Mouse (Mus musculus) embryonic facial prominence, embryonic 10.5 days (tissue): ENCODE measurements around the gene Serpina5. TPM values are rescaled to one million over a fixed set of nuclear protein-coding genes. Genes with fewer than 3 reads are reported as not detected.
"Not testable (repeated sequence)": the region's sequence is repeated elsewhere in the genome, so short reads cannot be mapped to it uniquely, and the experiment has no call there.

Source experiments
- DNase-seq: peaks from one replicate; pipeline ENCODE4 v3.0.0-alpha.2; 2017; ENCODE audit warnings: low spot score
- H3K27ac ChIP-seq: fragments of 300-500 bp; sonication (generic); replicated peaks from 2 replicates; pipeline ENCODE4 v1.5.1; 2016; ENCODE audit warnings: mild to moderate bottlenecking
- H3K27me3 ChIP-seq: fragments of 300-500 bp; sonication (generic); replicated peaks from 2 replicates; pipeline ENCODE4 v1.6.1; 2016; ENCODE audit warnings: low read depth, mild to moderate bottlenecking; ENCODE audit not compliant: poor library complexity, severe bottlenecking
- H3K36me3 ChIP-seq: fragments of 300-500 bp; sonication (generic); replicated peaks from 2 replicates; pipeline ENCODE4 v1.6.1; 2016; ENCODE audit warnings: mild to moderate bottlenecking, moderate library complexity
- H3K4me1 ChIP-seq: fragments of 300-500 bp; sonication (generic); 2 replicates; pipeline ENCODE4 v1.6.1; 2016
- H3K4me3 ChIP-seq: fragments of 300-500 bp; sonication (generic); 2 replicates; pipeline ENCODE4 v1.5.1; 2016; ENCODE audit warnings: mild to moderate bottlenecking, moderate library complexity
- H3K9me3 ChIP-seq: fragments of 300-500 bp; sonication (generic); 2 replicates; pipeline ENCODE4 v1.6.1; 2016; ENCODE audit warnings: mild to moderate bottlenecking
- WGBS: fragments of 180-500 bp; shearing (Covaris S2); methylation state at CpG from one replicate; pipeline ENCODE4 v1.1.7; 2016; 5-methylcytosine and 5-hydroxymethylcytosine counted together
- polyA plus RNA-seq: library from polyadenylated mRNA; unstranded; fragments of >200 nt; fragmentation: Nextera tagmentation; extraction: Ambion mirVana; gene quantifications from 2 replicates; pipeline ENCODE4 v1.2.1, GENCODE M21; 2016

The Serpina5 gene
- polyA plus RNA-seq, 1 experiment from 2014 or later = not detected

GRCm38 (mm10) chr12:104090119-104090518 is 10.8 kb upstream of the Serpina5 start:
- H3K27me3 ChIP-seq = no peaks in the 10 kb centered on the region
- no peak for DNase-seq
- H3K36me3 ChIP-seq = no peaks in the 10 kb centered on the region
- no peaks in the 10 kb centered on the region for H3K4me1 ChIP-seq
- H3K4me3 ChIP-seq = no peak overlapping the region
- H3K9me3 ChIP-seq = 0 out of 2 replicates have a peak, but pooled peaks cover 2% of the 10 kb centered on the region
- H3K27ac ChIP-seq = no peak overlapping the region
- 79% methylated on average over 2 of the region's 2 CpGs for WGBS

DNA sequence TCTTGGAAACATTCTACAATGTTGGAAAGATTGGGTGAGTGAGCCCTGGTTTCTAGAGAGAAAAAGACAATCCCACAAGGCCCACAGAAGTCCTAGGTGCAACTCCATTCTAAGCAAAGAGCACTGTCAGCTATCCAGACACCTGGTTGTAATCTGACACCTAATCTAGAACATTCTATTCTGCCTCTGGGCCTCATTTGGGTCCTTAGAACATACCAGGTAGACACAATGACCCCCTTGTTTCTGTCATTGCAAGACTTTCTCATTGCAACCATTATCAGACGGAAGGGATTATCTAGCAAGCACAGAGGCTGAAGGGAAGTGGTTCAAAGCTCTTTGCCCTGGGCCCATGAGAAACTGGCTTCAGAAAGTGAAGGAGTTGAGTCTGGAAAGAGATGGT is 9.6 kb upstream of the Serpina5 start:
- H3K27ac ChIP-seq = no peak overlapping the region
- 0 out of 2 replicates have a peak, but pooled peaks cover 2% of the 10 kb centered on the region for H3K9me3 ChIP-seq
- no peak overlapping the region for H3K4me3 ChIP-seq
- no peaks in the 10 kb centered on the region for H3K4me1 ChIP-seq
- no peaks in the 10 kb centered on the region for H3K27me3 ChIP-seq
- WGBS = 74% methylated on average over 1 of the region's 1 CpGs
- no peaks in the 10 kb centered on the region for H3K36me3 ChIP-seq
- DNase-seq = no peak

DNA sequence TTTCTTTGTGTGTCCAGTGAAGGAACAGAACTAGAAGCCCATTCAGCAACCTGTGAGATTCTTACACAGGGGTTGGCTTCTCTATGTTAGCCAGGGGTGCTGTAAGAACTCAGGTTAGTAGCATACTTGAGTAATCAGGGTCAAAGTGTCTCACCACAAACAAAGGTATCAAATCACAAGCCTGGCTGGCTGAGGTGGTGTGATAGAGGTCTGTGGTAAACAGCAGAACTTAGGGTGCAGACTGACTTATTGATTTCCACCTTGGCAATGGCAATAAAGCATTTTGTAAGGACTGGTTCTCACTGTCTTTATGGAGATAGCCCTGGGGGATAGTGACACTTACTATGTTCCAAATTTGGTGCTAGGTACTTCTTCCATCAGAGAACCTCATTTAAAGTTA is 4.9 kb downstream of the Serpina5 start:
- Histone ChIP-seq H3K27ac (no peak overlapping the region), H3K27me3 (no peaks in the 10 kb centered on the region), H3K4me3 (no peak overlapping the region), H3K36me3 (no peaks in the 10 kb centered on the region), H3K9me3 (no peaks in the 10 kb centered on the region), H3K4me1 (no peaks in the 10 kb centered on the region)
- no peak for DNase-seq

DNA sequence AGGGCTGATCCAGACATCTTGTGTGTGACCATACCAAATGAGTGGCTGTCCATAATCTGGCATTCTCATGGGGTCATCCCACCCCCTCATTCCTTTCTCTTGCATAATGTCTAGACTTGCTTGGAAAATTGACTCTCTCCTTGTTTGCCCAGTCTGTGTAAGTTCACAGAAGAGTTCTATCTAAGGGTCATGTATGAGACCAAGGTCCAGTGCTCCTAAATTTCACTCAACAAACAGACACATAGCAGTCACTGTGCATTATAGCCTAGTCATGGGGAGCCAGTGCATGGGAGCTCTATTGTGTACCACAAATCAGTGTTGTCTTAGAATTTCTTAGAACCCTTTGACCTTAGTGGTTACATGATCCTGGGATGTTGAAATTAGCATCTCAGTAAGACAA is 6.0 kb downstream of the Serpina5 start:
- Histone ChIP-seq H3K27ac (no peak overlapping the region), H3K36me3 (no peaks in the 10 kb centered on the region), H3K9me3 (no peaks in the 10 kb centered on the region), H3K27me3 (no peaks in the 10 kb centered on the region), H3K4me3 (no peak overlapping the region), H3K4me1 (no peaks in the 10 kb centered on the region)
- no peak for DNase-seq

GRCm38 (mm10) chr12:104108507-104108906 is 7.6 kb downstream of the Serpina5 start:
- H3K4me1 ChIP-seq = no peaks in the 10 kb centered on the region
- 76% methylated on average over 2 of the region's 2 CpGs for WGBS
- no peaks in the 10 kb centered on the region for H3K9me3 ChIP-seq
- H3K4me3 ChIP-seq = no peak overlapping the region
- no peak for DNase-seq
- H3K27ac ChIP-seq = no peak overlapping the region
- no peaks in the 10 kb centered on the region for H3K27me3 ChIP-seq
- H3K36me3 ChIP-seq = no peaks in the 10 kb centered on the region

GRCm38 (mm10) chr12:104112333-104112732 is 11.4 kb downstream of the Serpina5 start, which contains the start of gene Serpina3a:
Serpina3a (plus strand) TSS chr12:104112724.
- DNase-seq, H3K9me3 ChIP-seq, H3K27me3 ChIP-seq, H3K4me3 ChIP-seq, H3K27ac ChIP-seq, H3K4me1 ChIP-seq, H3K36me3 ChIP-seq: not testable (repeated sequence)
- WGBS = 92% methylated on average over 11 of the region's 11 CpGs

DNA sequence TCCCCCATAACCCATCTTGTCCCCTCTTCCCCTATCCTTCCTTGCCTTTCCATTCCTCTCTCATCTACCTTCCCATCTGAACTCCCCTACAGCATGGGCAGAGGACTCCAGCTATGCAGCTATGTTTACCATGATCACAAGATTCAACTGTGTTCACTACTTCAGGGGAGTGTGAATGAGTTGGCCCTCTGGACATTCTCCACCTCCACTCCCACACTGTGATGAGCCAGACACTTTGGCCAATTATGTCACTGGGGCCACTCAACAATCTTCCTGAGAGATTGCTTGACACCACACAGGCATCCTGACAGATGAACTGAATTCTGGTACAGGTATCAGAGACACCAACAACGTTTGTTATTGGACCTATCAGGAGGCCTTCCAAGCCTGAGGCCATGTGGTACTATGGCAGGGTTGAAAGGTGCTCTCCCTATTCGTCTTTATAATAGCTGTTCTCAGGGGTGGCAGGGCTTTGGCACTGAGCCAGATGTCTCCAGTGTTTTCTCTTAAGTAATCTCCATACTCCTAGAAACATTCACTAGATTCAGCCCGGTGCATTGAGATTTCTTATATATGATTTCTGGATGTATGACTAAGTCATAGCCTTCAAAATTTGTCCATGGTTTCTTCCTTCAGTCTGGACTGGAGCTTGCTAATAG is 14.1 kb downstream of the Serpina5 start:
- Histone ChIP-seq H3K9me3 (no peaks in the 10 kb centered on the region), H3K4me1 (no peaks in the 10 kb centered on the region), H3K27ac (no peak overlapping the region), H3K4me3 (no peak overlapping the region), H3K27me3 (no peaks in the 10 kb centered on the region), H3K36me3 (no peaks in the 10 kb centered on the region)
- WGBS = 68% methylated on average over 3 of the region's 3 CpGs
- DNase-seq = no peak

- Histone ChIP-seq H3K27me3 (no peaks in the 10 kb centered on the region), H3K4me3 (no peak overlapping the region), H3K4me1 (no peaks in the 10 kb centered on the region), H3K9me3 (no peaks in the 10 kb centered on the region), H3K27ac (no peak overlapping the region), H3K36me3 (no peaks in the 10 kb centered on the region)
- DNase-seq = no peak
- WGBS = 98% methylated on average over 1 of the region's 1 CpGs
Observed at GRCm38 (mm10) chr12:104123097-104123496, 22.2 kb downstream of the Serpina5 start.

DNA sequence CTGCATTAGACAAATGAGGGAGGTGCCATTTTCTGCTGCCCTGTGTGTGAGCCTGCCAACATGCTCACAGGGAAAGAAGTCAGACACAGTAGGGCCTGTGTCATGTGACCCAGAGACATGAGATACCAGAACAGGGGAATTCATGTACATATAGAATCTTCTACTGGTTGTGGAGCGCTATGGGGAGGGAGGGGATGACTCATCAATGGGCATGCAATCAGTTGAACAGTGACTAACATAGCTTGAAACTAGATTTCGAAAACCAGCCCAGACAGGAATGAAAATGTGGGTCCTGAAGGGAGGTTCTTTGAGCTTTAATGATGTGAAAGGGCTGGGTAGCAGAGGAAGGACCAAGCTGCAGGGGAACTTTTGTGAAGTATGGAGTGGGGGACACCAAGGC is 23.1 kb downstream of the Serpina5 start:
- H3K9me3 ChIP-seq = no peaks in the 10 kb centered on the region
- 76% methylated on average over 2 of the region's 2 CpGs for WGBS
- H3K27ac ChIP-seq = no peak overlapping the region
- H3K27me3 ChIP-seq = no peaks in the 10 kb centered on the region
- no peaks in the 10 kb centered on the region for H3K4me1 ChIP-seq
- no peaks in the 10 kb centered on the region for H3K36me3 ChIP-seq
- no peak overlapping the region for H3K4me3 ChIP-seq
- no peak for DNase-seq

DNA sequence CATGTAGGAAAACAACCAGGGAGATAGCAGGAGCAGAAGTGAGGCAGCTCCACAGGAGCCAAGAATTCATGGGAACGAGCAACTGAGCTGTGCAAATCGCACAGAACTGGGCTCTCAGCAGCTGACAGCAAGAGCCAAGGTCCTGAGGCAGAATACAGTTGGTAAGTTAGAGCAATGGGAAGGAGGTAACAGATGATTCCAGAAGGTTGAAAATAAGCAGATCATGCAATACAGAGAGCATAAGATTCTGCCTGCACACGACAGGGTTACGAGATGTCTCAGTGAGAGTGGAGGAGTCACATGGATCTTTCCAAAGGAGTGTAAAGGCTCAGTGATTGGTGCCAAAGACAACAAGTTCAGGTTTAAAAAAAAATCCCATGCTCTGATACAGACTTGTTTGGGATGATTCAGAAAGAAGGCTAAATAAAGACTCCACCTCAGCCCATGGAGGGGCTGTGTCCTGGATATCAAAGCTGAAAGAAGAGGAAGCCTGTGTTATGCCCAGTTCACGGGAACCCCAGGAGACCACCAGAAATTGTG is 24.2 kb downstream of the Serpina5 start:
- no peaks in the 10 kb centered on the region for H3K27me3 ChIP-seq
- H3K9me3 ChIP-seq = no peaks in the 10 kb centered on the region
- no peaks in the 10 kb centered on the region for H3K4me1 ChIP-seq
- no peak overlapping the region for H3K27ac ChIP-seq
- no peak overlapping the region for H3K4me3 ChIP-seq
- WGBS = 89% methylated on average over 5 of the region's 5 CpGs
- H3K36me3 ChIP-seq = no peaks in the 10 kb centered on the region
- DNase-seq = no peak

GRCm38 (mm10) chr12:104127696-104128095 is 26.8 kb downstream of the Serpina5 start, which contains the start of gene Serpina3b:
Serpina3b (plus strand) TSS chr12:104127996.
- Histone ChIP-seq H3K27me3 (no peaks in the 10 kb centered on the region), H3K4me3 (no peak within 1 kb of the TSS), H3K27ac (no peak within 1 kb of the TSS), H3K9me3 (no peaks in the 10 kb centered on the region), H3K4me1 (no peaks in the 10 kb centered on the region), H3K36me3 (no peaks in the 10 kb centered on the region)
- 85% methylated on average over 5 of the region's 5 CpGs for WGBS
- DNase-seq = no peak

DNA sequence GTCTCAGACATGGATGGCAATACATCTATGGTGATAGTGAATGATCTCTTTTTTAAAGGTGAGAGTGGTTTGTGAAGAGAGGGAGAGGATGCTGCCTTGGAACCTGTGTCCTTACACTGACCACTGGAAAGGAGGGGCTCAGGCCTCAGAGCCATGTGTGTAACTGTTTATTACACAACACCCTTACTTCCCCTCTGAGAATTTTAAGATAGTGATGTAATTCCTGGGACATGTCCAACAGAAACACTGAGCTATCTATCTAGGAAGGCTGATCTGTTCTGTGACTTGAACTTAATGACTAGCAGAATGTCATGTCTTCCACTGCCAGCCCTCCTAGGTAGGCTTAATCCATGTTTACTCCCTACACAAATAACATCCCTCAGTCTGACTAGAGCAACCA is 30.1 kb downstream of the Serpina5 start:
- Histone ChIP-seq H3K9me3 (no peaks in the 10 kb centered on the region), H3K27ac (no peak overlapping the region), H3K4me3 (no peak overlapping the region), H3K4me1 (no peaks in the 10 kb centered on the region), H3K36me3 (no peaks in the 10 kb centered on the region), H3K27me3 (no peaks in the 10 kb centered on the region)
- DNase-seq = no peak

- WGBS = 84% methylated on average over 2 of the region's 2 CpGs
- no peaks in the 10 kb centered on the region for H3K27me3 ChIP-seq
- DNase-seq = no peak
Observed at GRCm38 (mm10) chr12:104138216-104138615, 37.3 kb downstream of the Serpina5 start.

More at GRCm38 (mm10) chr12:104138216-104138615, 37.3 kb downstream of the Serpina5 start:
- no peak overlapping the region for H3K27ac ChIP-seq
- H3K4me3 ChIP-seq = no peak overlapping the region
- no peaks in the 10 kb centered on the region for H3K36me3 ChIP-seq
- H3K4me1 ChIP-seq = no peaks in the 10 kb centered on the region
- H3K9me3 ChIP-seq = no peaks in the 10 kb centered on the region
